Mouse (Mus musculus) midbrain, embryonic 12.5 days (tissue): Measurements from ENCODE around the gene Olfr1193. TPM values are rescaled to one million over a fixed set of nuclear protein-coding genes. Genes with fewer than 3 reads are reported as not detected.
"Not testable (repeated sequence)": the region's sequence is repeated elsewhere in the genome, so short reads cannot be mapped to it uniquely, and the experiment has no call there.

ENCODE experiments used
- ATAC-seq: fragments of 200-750 bp; cut with Nextera tagmentation; 2 replicates; pipeline ENCODE4 v1.8.0; 2017; ENCODE audit warnings: low read depth, moderate TSS enrichment, moderate library complexity; ENCODE audit not compliant: low FRiP score
- H3K27ac ChIP-seq: fragments of 300-500 bp; sonication (generic); replicated peaks from 2 replicates; pipeline ENCODE4 v1.5.1; 2016; ENCODE audit warnings: mild to moderate bottlenecking
- H3K27me3 ChIP-seq: fragments of 300-500 bp; sonication (generic); 2 replicates; pipeline ENCODE4 v1.6.1; 2016; ENCODE audit warnings: mild to moderate bottlenecking
- H3K36me3 ChIP-seq: fragments of 300-500 bp; sonication (generic); 2 replicates; pipeline ENCODE4 v1.6.1; 2016
- H3K4me1 ChIP-seq: fragments of 300-500 bp; sonication (generic); 2 replicates; pipeline ENCODE4 v1.6.1; 2016
- H3K4me2 ChIP-seq: fragments of 300-500 bp; sonication (generic); replicated peaks from 2 replicates; pipeline ENCODE4 v1.6.1; 2016; ENCODE audit warnings: mild to moderate bottlenecking, moderate library complexity
- H3K4me3 ChIP-seq: fragments of 300-500 bp; sonication (generic); 2 replicates; pipeline ENCODE4 v1.5.1; 2016; ENCODE audit warnings: mild to moderate bottlenecking
- H3K9ac ChIP-seq: fragments of 300-500 bp; sonication (generic); replicated peaks from 2 replicates; pipeline ENCODE4 v1.6.1; 2016; ENCODE audit warnings: mild to moderate bottlenecking, moderate library complexity
- H3K9me3 ChIP-seq: fragments of 300-500 bp; sonication (generic); 2 replicates; pipeline ENCODE4 v1.6.1; 2016; ENCODE audit warnings: mild to moderate bottlenecking
- WGBS: fragments of 180-500 bp; shearing (Covaris S2); methylation state at CpG from one replicate; pipeline ENCODE4 v1.1.7; 2016; 5-methylcytosine and 5-hydroxymethylcytosine counted together
- polyA plus RNA-seq: library from polyadenylated mRNA; unstranded; fragments of >200 nt; fragmentation: Nextera tagmentation; extraction: Ambion mirVana; gene quantifications from 2 replicates; pipeline ENCODE4 v1.2.1, GENCODE M21; 2016

The Olfr1193 gene
- polyA plus RNA-seq = not detected in 2 replicates

DNA sequence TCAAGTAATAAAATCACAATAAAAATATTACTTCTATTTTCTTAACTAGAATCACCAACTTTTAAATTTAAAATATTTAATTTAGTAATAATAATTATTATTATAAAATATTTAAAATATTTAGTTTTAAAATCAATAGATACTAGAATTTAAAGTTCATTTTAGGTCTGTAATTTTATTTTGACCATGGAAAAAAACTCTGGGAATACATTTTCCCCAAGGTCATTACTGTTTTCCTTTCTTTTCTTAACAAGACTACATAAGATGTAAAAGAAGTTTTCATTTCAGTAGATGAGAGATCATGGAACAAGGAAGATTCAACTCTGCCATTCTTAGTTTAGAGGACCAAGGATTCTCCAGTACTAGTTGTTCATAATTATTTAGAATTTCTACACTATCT is at the start of gene Olfr1193:
Olfr1193 (plus strand) TSS at position 301 of the 400 bp plus-strand sequence.
- not testable (repeated sequence) for H3K4me3 ChIP-seq, H3K36me3 ChIP-seq, H3K4me2 ChIP-seq, H3K9ac ChIP-seq, H3K9me3 ChIP-seq, H3K27me3 ChIP-seq, H3K4me1 ChIP-seq, H3K27ac ChIP-seq, ATAC-seq

- H3K27ac ChIP-seq, ATAC-seq, H3K27me3 ChIP-seq, H3K4me1 ChIP-seq, H3K9me3 ChIP-seq, H3K4me2 ChIP-seq, H3K4me3 ChIP-seq, H3K36me3 ChIP-seq, H3K9ac ChIP-seq: not testable (repeated sequence)
- WGBS = 88% methylated on average over 1 of the region's 1 CpGs
Observed at GRCm38 (mm10) chr2:88640242-88640641, 35.2 kb upstream of the Olfr1193 start, which contains the start of gene Olfr1191-ps1. TSS of gene Olfr1191-ps1 (plus strand) at chr2:88640542.

DNA sequence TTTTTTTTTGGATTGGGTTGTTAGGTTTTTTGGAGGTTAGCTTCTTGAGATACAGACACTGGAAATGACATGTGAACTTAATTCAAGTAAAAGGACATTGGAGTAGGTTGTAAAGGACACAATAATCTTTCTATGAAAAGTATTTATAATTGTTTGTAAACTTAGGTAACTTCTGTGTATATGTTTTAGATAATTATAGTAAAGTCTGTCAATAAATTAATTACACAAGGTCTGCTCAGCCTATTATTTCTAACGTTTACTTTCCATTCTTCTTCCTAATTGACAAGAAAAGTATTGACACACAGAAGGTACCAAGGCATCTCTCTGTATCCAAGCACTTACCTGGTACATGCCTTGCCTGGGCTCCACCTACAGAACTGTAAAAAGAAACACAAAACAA is 27.2 kb upstream of the Olfr1193 start, which contains the start of gene Olfr1192-ps1:
Olfr1192-ps1 (plus strand) TSS at position 301 of the 400 bp plus-strand sequence.
- Histone ChIP-seq H3K9me3 (no peaks in the 10 kb centered on the region), H3K4me3 (no peak within 1 kb of the TSS), H3K27ac (no peak within 1 kb of the TSS), H3K4me2 (no peak within 1 kb of the TSS), H3K27me3 (no peaks in the 10 kb centered on the region), H3K9ac (no peak within 1 kb of the TSS), H3K4me1 (no peaks in the 10 kb centered on the region), H3K36me3 (no peaks in the 10 kb centered on the region)
- WGBS = 47% methylated on average over 1 of the region's 1 CpGs
- ATAC-seq = no peak

- Histone ChIP-seq H3K9ac (no peak within 1 kb of the TSS), H3K27me3 (no peaks in the 10 kb centered on the region), H3K36me3 (no peaks in the 10 kb centered on the region), H3K9me3 (no peaks in the 10 kb centered on the region), H3K4me2 (no peak within 1 kb of the TSS), H3K4me3 (no peak within 1 kb of the TSS), H3K4me1 (no peaks in the 10 kb centered on the region), H3K27ac (no peak within 1 kb of the TSS)
- ATAC-seq = no peak
Observed at GRCm38 (mm10) chr2:88689087-88689486, 13.7 kb downstream of the Olfr1193 start, which contains the start of gene Olfr1195. TSS of gene Olfr1195 (minus strand) at chr2:88689187.

GRCm38 (mm10) chr2:88704497-88704896 is 29.1 kb downstream of the Olfr1193 start, which contains the start of gene Olfr1196:
TSS of gene Olfr1196 (minus strand) at chr2:88704597.
- Histone ChIP-seq H3K4me2 (no peak within 1 kb of the TSS), H3K4me3 (no peak within 1 kb of the TSS), H3K9ac (no peak within 1 kb of the TSS), H3K4me1 (no peaks in the 10 kb centered on the region), H3K9me3 (no peaks in the 10 kb centered on the region), H3K36me3 (no peaks in the 10 kb centered on the region), H3K27me3 (no peaks in the 10 kb centered on the region), H3K27ac (no peak within 1 kb of the TSS)
- WGBS = 87% methylated on average over 2 of the region's 2 CpGs
- no peak for ATAC-seq

Other genes starting within 250 kb of the Olfr1193 start
- not detected in 2 replicates for gene Olfr1181, start 249.5 kb upstream of the Olfr1193 start, polyA plus RNA-seq
- gene Gm13757, start 226.5 kb upstream of the Olfr1193 start, polyA plus RNA-seq = not detected in 2 replicates
- gene Olfr1183, start 220.8 kb upstream of the Olfr1193 start, polyA plus RNA-seq = not detected in 2 replicates
- not detected in 2 replicates for gene Olfr1184, start 192.0 kb upstream of the Olfr1193 start, polyA plus RNA-seq
- gene Olfr1185-ps1, start 182.3 kb upstream of the Olfr1193 start, polyA plus RNA-seq = not detected in 2 replicates
- not detected in 2 replicates for gene Olfr1186, start 157.1 kb upstream of the Olfr1193 start, polyA plus RNA-seq
- gene Olfr1188, start 118.7 kb upstream of the Olfr1193 start, polyA plus RNA-seq = not detected in 2 replicates
- not detected in 2 replicates for gene Olfr1189, start 89.2 kb upstream of the Olfr1193 start, polyA plus RNA-seq
- gene Olfr1191-ps1, start 35.1 kb upstream of the Olfr1193 start, polyA plus RNA-seq = not detected in 2 replicates
- not detected in 2 replicates for gene Olfr1192-ps1, start 27.1 kb upstream of the Olfr1193 start, polyA plus RNA-seq
- gene Olfr1195, start 13.6 kb downstream of the Olfr1193 start, polyA plus RNA-seq = not detected in 2 replicates
- not detected in 2 replicates for gene Olfr1196, start 29.0 kb downstream of the Olfr1193 start, polyA plus RNA-seq
- not detected in 2 replicates for gene Olfr1197, start 56.7 kb downstream of the Olfr1193 start, polyA plus RNA-seq
- gene Olfr1198, start 75.7 kb downstream of the Olfr1193 start, polyA plus RNA-seq = not detected in 2 replicates
- not detected in 2 replicates for gene Olfr1199, start 84.8 kb downstream of the Olfr1193 start, polyA plus RNA-seq
- not detected in 2 replicates for gene Olfr1200, start 94.9 kb downstream of the Olfr1193 start, polyA plus RNA-seq
- not detected in 2 replicates for gene Olfr1201, start 117.4 kb downstream of the Olfr1193 start, polyA plus RNA-seq
- not detected in 2 replicates for gene Olfr1202, start 138.9 kb downstream of the Olfr1193 start, polyA plus RNA-seq
- gene Olfr1205, start 154.1 kb downstream of the Olfr1193 start, polyA plus RNA-seq = not detected in 2 replicates
- not detected in 2 replicates for gene Olfr1204, start 173.7 kb downstream of the Olfr1193 start, polyA plus RNA-seq
- gene Olfr1206, start 187.6 kb downstream of the Olfr1193 start, polyA plus RNA-seq = not detected in 2 replicates
- not detected in 2 replicates for gene Olfr1208, start 226.7 kb downstream of the Olfr1193 start, polyA plus RNA-seq
- not detected in 2 replicates for gene Olfr1209, start 239.5 kb downstream of the Olfr1193 start, polyA plus RNA-seq